Mouse (Mus musculus): ENCODE measurements around the gene Slbp.

The Slbp gene

DNA sequence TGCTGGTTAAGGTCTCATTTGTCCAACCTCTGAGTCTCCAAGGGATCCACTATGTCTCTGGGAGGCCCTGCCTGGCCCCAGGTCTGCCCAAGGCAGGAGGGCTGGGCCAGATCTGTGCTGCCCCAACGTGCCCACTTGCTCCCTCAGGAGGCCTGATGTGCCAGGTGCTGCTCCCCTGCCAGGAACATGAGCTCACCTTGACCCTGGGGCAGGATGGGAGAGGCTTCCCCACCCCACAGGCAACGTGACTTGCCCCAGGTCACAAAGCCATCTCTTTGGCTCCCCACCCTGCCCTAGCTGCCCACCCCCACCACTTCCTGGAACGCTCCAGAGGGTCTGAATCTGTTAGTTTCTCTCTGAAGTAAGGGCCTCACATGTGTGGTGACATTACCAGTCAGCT lies 28.7 kb upstream of the Slbp start:
- DNase-seq (ENCODE audit: low spot score), result no peak

DNA sequence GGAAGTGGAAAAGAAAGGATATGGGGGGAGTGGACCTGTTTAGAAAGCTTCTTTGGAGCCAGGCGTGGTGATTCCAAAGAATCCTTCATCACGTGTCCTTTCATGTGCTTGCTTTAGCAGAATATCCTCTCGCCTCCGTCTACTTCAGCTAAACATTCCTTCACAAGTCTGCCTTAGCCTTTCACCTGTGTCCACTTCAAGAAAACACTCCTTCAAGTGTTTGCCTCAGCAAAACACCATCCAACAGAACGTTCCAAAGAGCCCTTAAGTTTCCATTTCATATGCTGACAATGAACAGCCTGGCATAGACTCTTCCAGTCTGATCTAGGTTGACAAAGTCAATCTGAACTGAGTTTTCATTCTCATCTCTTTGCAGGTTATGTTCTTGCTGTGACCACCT lies 25.9 kb upstream of the Slbp start:
- DNase-seq (ENCODE audit: low spot score), result no peak

DNA sequence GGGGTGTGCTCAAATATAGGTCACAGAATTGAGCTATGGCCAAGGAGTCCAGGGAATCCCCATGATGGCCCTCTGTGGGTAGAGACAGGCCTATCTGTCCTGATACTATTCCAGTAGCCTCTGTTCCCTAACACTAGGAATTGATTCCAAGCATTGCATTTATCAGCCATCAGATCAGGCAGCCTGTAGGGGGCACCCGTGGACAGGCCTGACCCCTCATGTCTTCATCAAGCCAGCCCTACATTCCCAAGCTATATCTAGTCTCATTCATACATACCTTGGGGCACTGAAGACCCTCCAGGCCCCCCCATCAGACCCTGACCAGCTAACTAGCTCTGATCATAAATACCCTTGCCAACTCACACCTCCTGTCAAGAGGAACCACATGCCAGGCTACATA lies 23.6 kb upstream of the Slbp start:
- peak; percentile 68 for DNase-seq (ENCODE audit: low spot score)

DNA sequence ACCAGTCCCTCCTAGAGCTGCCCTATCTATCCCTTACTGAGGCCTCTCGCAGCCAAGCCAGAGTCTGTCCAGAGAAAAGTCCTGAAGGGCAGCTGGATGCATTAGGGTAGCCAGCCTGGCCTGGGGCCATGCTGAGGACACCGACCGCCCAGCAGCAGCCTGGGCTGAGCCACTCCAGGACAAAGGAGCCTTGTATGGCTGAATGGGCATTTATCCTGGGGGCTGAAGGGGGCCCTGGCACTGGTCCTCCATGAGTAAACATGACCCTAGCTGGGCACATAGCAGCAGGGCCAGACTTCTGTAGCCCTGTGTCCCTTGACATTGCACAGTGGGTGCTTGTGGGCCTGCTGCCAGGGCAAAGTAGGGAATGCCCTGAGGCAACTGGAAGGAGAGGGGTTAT lies 22.1 kb upstream of the Slbp start:
- DNase-seq (ENCODE audit: low spot score), result peak; percentile 70

DNA sequence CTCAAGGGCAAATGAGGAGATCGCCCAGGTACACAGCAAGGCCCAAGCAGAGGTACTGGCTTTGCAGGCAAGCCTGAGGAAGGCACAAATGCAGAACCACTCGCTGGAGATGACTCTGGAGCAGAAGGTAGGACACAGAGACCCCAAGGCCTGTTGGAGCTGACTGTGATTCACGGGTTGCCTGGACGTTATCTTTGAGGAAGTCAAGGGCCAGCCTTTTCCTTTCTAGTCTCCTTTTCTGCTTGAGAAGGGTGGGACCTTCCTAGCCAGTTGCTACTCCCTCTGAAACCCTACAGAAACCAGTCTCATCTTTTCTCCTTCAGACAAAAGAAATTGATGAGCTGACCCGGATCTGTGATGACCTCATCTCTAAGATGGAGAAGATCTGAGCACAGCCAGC lies 19.3 kb upstream of the Slbp start:
- peak; percentile 48 for DNase-seq (ENCODE audit: low spot score)

DNA sequence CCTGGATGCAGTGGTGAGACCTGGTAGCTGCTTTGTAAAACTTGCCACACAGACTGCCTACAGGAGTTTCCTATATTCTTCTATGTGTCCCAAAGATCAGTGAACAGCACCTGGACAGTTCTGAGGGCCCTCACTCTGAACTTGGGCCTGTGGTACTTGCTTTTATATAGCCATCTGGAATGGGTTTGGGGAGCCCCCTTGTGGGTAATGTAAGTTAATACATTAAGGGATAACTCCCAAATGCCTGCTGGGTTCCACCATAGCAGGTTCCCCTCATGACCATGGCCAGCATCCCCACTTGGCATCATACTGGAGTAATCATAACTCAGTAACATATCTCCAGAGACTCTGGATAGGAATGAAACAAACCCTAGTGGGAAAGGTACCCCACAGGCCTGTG lies 15.8 kb upstream of the Slbp start:
- peak; percentile 65 for DNase-seq (ENCODE audit: low spot score)

DNA sequence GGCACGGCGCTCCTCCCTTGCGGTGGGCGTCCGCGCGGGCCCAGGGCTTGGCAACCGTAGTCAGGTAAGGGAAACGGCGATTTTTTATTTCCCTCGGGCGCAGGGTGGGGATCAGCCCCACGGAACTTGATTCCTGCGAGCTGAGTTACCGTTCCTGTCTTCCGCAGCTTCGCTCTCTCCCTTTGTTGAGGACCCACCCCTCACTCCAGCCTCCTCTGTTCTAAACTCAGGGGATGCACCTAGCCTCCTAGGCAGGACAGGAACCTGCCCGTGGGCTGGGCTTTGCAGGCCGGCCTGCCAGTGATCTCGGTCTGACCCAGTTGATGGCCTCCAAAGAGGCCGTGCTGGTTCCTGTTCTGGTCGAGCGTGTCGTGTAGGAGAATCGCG lies 6.3 kb upstream of the Slbp start:
- peak; percentile 41 for DNase-seq (ENCODE audit: low spot score)

DNA sequence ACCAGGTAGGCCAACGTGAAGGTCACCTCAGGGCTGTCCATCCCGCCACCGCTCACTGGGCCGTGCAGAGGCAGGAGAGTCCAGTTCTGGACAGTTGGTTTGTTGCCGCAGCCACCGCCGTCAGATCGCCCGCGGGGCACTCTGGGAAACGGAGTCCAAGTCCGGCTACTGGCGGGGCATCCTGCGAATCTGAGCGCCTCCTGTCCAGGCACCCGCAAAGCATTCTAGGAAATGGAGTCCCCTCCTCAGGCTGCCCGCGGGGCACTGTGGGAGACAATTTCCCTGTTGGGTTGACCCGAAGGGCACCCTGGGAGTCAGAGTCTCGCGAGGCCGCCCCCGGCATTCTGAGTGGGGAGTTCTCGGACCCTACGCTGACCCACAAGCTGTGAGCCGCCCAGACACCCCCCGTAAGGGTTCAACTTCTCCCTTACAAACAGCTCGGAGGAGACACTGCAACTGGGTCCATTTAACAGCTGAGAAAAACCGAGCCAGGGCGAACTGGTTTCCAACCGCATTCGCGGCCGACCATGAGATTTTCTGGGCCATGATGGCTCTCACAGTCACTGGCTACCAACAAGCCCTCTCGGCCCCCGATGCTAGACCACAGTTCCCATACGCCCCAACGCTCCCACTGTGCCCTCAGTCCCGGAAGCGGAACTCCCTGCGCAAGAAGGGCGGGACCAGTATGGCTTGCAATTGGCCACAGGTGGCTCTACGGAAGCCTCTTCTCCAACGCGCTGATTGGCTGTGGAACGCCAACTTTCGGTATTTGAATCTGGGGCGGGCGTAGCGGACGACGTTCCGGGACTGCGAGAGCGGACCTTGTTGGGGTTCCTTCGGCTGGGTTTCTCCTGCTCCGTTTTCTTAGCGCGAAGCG lies 5.7 kb upstream of the Slbp start, which contains the start of the genes Tacc3 and Tmem129:
TSS of gene Tacc3 (plus strand) at position 342 of the 877 bp plus-strand sequence.
TSS of gene Tmem129 (minus strand) at position 630 of the 877 bp plus-strand sequence.
- peak; percentile 99 for DNase-seq (ENCODE audit: low spot score)

DNA sequence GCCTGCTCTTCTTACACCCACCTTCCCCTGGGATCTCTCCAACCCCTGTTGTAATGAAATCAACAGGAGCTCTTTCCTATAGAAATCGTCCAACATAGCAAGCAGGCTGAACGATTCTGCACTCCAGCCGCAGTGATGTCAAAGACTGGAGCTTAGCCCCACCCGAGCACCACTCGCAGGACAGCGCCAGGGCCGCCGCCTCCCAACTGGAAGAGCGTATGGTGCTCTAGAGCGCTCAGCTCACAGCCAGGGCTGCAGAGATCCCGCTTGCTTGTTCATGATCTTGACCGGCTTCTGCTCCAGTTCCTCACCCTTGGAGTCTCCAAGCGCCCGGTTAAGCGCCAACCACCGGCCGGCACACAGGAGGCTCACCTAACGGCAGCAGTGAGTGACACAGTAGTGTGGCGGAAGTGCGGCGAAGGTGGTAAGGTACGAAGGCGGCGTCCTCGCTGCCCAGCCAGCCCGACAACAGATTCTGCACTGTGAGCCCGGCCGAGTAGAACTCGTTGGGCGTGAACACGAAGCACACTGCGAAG lies 4.9 kb upstream of the Slbp start:
- DNase-seq (ENCODE audit: low spot score), result no peak

DNA sequence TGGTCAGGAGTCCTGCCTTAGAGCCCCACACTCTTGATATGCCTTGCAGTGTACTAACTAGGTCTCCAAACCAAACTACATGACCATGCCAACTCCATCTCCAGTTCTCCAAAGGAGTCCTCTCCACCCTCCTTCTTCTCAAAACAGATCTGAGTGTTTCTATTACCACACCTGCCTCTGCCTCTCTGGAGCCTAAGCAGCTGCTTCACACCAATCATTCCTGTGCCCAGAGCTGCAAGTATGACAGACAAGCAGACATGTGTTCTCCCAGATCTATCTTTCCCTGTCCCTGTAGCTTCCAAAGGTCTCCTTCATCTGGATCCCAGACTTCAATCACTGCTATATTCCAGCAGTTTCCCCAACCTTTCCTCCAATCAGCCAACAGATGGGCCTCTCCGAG lies 4.4 kb upstream of the Slbp start:
- DNase-seq (ENCODE audit: low spot score), result no peak

DNA sequence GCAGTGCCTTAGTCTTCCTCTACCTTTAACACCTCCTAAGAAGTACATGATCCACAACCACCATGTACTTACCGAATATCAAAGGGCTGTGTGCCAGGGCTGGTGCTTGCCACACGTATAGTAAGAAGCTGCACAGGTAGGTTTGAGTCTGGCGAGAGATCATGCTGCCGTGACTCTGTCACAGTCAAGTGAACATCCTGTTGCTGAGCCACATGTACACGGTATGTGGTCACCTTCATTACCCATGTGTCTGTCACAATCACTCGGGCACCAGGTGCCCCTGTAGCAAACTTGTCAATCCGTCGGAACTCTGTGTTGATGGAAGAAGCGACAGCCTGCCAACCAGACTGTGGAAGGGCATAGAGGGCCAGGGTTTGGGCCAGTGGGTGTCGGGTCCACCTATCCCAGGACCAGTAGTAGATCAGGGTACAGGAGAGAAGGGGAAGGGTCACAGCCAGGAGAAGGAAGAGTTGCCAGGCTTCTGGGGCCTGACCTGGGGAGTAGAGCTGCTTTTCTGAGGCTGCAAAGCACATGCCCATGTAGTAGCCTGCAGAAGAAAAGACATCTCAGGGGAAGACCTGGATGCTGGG lies 3.0 kb upstream of the Slbp start:
- no peak for DNase-seq (ENCODE audit: low spot score)

DNA sequence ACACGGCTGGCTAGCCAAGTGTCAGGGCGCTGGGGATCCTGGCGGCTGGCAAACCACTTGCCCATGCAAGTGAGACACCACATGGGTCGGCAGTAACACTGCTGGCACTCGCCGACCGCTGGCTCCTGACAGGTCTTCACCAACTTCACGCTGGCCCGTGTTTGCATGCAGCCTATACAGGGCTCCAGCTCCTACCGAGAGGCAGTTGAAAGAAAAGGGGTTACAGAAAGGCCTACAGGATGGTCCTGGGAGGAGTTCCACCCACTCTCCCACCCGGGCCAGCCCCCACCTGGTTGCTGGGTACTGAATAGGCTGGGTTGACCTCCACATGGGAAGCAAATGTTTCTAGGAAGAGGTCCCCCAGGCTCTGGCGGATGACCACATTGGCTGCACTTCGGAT lies 2.0 kb upstream of the Slbp start:
- DNase-seq (ENCODE audit: low spot score), result peak; percentile 9

DNA sequence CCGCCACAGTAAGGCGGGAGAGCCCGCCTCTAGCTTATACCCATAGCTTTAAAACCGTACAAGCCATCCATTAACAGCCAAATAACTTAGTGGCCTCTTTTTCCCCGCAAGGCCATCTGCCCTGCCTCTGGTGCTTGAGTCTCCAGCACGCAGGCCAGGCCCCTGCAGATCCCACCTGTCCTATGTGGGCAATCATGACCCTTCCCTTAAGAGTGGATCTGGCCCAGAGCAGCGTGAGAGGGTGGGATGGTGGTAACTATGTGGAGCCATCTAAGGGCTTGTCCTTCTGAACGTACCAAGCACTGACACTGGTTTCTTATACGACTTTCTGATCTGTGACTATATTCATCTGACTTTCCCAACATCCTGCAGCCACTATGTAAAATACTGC lies 404 bp upstream of the Slbp start:
- DNase-seq (ENCODE audit: low spot score), result no peak

DNA sequence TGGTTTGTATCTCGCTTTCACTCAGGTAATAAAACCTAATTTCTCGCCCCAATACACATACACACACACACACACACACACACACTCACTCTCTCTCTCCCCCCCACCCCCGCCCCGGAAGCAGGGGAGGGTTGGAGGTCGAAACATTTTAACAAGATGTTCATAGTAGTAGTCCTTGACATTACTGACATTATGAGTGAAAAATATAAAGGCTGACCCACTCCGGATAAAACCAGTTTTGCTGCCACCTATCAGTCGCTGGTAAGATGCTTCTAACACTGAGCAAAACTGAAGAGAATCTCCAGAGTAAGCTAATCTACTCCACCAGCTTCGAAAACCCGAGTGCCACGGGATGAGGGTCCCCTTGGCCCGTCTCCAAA lies 843 bp downstream of the Slbp start:
- no peak for DNase-seq (ENCODE audit: low spot score)

DNA sequence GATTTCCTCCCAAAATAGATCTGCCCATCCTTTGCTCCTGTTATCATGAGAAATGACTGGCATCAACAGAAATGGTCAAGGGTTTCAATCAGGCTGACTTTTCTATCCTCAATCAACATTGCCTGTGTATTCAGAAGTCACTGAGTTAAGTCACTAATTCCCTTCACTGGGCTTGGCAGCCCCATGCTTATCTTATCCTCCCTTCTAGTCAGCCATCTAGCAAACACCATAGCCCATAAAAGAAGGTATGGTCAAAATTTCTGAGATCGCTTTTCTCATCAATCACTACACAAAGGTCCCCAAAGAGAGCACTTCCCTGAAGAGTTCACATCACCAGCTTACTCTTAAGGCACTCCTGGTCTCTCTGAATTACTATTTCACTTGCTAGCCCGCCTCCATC lies 1.4 kb downstream of the Slbp start:
- no peak for DNase-seq (ENCODE audit: low spot score)

DNA sequence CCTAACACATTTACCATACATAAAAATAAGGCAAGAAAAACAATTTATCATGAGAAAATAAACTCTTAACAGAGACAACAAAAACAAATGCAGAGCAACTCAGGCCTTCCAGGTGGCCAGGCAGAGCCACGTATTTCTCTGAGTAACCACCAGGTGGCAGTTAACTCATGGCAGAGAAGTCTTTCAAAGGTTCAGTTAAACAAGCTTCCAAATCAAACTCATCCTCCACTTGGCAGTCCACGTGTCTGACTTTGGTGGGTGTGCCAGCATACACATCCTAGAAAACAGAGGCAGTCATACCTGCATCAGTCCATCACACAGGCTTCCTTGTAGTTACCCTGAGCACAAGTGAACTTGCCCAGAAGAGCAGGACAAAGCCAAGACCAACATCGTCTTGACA lies 11.7 kb downstream of the Slbp start:
- DNase-seq (ENCODE audit: low spot score), result peak; percentile 74

DNA sequence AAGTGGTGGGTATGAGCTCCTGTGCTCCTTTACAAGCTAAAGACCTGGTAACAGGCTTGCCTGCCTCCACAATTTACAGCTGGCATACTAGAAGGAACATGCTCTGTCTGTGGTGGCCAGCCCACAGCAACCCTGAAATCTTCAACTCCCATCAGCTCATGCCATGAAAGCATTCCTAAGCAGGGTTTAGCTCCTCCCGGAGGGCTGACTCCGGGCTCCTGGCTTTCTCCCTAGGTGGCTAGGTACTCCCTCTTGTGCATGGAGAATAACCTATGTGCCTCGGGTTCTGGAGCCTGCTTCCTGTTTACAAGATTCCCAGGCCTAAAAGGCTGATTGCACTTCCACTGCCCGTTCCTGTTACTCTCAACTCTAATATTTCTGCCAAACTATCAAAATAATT lies 13.5 kb downstream of the Slbp start:
- DNase-seq (ENCODE audit: low spot score), result no peak

DNA sequence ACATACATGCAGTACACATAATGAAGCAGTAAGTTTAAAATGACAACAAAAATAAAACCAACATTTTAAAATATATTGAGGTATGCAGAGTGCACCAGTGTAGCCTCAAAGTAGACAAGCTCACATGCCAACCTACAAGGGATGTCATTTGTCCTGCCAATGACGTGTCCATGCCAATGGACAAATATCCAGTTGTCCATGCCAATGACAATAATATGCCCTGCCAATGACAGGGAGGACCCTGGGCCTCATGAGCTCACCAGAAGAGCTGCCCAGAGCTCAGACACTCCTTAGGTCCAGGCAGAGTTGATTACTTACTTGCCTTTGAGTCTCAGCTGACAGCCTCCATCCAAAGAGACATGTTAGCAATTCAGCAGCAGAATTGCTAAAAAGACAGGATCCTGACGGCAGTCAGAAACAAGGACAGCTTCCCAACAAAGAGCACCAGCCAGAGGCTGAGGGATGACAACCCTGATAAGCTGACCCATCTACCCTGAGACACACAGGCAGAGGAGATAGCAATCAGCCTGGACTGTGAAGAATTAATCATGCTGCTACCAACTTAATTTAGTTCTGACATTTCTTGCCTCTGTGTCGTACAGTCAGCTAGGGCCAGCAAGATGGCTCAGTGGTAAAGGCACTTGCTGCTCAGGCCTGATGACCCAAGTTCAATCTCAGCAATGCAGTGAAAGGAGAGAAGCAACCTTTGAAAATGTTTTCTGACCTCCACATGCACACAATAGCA lies 14.6 kb downstream of the Slbp start:
- DNase-seq (ENCODE audit: low spot score), result peak; percentile 53

DNA sequence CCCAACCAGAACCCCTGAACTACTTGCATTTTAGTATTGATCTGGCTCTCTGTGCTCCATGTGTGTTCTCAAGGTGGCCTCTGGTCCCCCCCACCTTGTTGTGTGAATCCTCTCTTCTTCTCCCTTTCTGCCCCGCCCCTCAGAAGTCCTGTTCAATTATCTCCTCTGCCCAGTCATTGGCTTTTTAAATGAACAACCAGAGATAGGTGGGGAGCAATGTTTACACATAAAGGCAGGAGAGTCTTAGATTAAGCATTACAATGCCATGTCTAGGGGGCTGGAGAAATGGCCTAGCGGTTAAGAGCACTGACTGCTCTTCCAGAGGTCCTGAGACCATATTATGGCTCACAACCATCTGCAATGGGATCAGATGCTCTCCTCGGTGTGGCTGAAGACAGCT lies 17.0 kb downstream of the Slbp start:
- DNase-seq (ENCODE audit: low spot score), result no peak

DNA sequence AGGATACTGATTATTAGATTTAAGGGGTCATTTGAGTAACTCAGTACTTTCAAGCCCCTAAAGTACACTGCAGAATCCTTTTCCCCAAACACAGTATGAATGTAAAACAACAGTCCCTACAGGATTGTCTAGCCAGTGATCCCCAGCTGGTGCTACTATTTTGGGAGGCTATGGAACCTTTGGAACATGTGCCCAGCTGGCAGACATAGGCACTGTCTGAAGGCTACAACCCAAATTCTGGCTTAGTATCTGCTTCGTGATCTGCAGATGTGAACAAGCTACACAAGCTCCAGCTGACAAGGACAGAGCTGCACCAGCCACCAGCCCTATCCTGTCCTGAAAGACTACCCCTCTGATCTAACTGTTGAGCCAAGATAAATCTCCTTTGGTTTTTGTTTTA lies 19.8 kb downstream of the Slbp start:
- DNase-seq (ENCODE audit: low spot score), result no peak

DNA sequence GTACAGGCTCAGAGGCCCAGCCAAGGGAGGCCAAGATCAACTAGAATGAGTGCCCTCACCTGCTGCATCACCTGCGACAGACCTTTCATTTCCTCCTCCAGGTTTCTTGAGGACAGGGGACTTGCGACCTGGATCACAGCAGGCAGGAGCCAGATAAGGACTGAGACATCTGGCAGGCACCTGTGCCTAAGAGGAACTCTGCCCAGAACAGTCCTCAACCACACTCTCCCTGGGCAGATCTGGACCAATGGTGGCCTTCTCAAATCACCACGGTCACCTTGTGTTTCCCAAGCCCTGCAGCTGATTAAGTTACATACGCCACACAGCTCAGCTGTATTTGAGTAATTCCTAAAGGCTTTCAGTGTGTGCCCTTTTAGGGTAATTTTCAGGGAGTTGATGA lies 21.8 kb downstream of the Slbp start:
- DNase-seq (ENCODE audit: low spot score), result no peak

DNA sequence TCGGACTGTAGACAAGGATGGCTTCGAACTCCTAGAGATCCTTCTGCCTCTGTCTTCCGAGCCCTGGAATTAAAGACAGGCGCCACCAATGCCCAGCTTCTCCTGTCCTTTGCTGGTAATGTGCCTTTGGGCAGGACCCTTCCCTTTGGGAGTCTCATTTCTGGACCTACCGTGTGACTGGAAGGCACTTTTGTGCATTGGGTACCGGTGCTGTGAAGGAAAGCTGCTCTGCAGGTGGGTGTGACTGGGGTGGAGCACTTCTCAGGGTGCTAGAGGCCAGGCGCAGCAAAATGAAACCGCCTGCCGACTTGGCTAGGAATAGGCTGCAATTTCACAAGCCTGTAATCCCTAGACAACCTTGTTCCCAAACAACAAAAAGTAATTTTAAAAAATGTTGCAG lies 22.3 kb downstream of the Slbp start:
- peak; percentile 70 for DNase-seq (ENCODE audit: low spot score)

Data from MN1 (cell line).